Mouse (Mus musculus): Measurements from ENCODE around the gene Ick.

Ick gene

DNA sequence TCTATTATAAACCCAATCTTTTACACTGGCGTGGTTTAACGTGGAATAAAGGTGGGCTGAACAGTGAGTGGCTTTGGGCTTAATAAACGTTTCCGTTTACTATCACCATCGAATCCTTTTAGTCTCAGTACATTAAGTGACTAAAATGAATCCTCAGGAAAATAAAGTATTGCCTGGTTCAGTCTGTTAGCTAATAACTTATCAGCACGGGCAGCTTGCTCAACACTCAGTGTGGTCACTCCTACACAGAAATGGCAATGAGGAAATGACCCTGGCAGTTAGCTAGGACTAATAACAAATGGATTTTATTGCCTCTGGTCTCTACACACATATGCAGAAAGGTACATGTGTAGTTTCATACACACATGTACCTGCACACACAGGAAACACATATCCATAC lies 4.0 kb upstream of the Ick start:
- no peak for DNase-seq (ENCODE audit: low spot score in 2 of 2)

DNA sequence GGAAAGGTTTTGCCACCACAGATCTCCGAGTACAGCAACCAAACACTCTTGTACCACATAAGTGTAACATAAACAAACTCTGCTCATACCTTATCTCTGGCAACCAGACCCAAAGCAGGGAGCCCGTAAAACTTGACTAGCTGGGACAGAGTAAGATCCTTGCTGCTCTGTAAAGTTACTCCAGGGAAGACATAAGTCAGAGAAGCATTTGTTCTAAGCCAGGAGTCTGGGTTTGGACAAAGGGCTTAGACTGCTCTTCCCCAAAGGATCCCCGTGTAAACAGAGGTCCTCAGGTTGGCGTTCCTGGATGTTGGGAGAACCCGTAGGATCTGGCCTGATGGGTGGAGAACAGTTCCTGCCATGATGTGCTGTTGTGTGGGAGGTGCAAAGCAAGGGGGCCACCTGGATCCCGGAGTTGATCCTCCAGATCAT lies 3.5 kb upstream of the Ick start:
- DNase-seq (ENCODE audit: low spot score in 2 of 2): no peak

DNA sequence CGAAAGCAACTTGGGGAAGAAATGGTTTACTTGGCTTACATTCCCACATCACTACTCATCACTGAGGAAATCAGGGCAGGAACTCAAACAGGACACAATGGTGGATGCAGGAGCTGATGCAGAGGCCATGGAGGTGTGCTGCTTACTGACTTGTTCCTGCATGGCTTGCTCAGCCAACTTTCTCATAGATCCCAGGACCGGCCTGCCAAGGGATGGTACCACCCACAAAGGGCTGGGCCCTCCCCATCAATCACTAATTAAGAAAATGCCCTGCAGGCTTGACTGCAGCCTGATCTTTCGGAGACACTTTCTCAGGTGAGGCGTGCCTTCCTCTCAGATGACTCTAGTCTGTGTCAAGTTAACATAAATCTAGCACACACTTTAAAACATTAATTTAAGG lies 2.2 kb upstream of the Ick start:
- no peak for DNase-seq (ENCODE audit: low spot score in 2 of 2)

DNA sequence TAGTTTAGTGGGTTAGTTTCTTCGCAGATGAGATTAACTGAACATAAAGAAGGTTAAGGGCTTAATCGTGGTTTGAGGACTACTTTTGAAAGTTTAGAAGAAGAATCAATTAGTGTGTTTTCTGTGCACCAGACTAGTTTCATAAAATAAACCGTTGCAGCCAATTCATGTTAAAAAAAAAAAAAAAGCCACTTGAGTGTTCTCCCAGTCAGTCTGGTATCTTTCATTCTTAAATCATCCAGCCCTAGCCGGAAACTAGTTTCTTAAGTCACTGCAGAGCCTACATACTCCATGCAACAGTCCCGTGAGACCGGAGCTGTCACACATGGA lies 1.4 kb upstream of the Ick start:
- DNase-seq (ENCODE audit: low spot score in 2 of 2): no peak

DNA sequence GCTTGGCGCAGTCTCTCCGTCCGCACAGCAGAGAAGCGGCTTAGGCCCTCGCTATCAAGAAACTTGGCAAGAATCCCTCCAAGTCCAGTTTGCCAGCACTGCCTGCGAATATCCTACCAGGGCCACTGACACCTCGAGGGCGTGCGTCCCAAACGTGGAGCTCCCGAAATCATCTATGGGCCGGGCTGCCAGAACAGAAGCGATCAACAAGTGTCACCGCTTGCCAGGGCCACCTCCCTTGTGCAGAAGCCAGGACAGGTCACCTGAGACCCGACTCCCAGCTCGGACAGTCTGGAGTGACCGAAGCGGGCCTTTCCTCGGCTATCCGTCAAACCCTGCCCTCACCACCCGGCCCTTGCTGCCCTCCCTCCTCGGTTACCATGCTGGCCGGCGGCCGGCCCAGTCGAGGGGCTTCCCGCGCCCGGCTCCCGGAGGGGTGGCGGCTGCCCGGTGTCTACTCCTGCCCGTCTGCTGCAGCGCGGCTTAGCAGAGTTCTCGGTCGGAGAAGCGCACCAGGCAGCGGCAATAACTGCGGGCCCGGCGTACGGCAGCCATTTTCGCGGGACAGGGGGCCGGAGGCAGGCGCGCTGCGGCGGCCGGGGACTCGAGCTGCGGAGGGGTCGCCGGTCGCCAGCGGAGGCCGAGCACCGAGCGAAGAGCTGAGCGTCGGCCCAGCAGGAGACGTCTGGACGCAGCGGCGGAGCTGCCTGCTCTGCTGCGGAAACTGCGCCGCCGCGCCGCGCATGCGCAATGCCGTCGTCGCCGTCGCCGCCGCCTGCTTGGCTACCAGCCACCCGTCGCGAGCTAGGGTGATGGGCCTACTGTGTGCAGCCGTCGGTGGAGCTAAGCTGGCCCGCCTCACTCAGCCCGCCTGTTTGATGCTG lies 838 bp upstream of the Ick start:
- peak; percentile 79 to 83 for DNase-seq (ENCODE audit: low spot score in 2 of 2)

DNA sequence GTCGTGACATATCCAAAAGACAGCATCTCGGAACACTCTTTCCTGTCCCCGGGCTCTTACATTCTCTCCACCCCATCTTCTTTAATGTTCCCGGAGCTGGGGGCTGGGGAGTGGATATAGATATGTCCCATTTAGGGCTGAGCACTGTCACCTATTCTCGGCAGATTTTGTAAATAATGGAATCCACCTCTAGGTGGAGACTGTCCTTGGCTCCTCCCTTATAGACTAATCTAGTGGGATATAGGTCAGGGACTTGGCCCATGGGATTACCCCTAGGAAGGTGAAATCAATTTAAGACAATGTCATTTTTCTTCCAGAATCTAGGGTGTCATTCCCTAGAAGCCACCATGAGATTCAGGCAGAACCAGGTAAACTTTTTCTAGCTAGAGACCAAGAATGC lies 664 bp downstream of the Ick start:
- DNase-seq (ENCODE audit: low spot score in 2 of 2): no peak

DNA sequence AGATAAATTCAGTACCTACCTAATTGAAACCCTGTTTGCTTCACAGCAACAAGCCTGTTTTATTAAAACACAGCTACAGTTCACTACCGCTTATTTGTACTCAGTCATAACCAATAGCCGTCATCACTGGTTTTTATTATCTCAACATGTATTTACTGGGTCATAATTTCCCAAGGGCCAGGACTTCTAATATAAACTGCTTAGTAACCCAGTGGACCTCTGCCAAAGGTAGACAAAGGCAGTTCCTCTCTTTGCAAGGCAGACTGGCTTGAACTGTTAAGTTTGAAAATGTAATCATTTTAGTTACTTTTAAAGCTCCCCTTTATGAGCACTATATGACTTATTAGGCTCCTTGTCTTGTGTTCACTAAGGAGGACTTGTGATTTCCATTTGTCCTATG lies 2.5 kb downstream of the Ick start:
- DNase-seq (ENCODE audit: low spot score in 2 of 2): no peak

DNA sequence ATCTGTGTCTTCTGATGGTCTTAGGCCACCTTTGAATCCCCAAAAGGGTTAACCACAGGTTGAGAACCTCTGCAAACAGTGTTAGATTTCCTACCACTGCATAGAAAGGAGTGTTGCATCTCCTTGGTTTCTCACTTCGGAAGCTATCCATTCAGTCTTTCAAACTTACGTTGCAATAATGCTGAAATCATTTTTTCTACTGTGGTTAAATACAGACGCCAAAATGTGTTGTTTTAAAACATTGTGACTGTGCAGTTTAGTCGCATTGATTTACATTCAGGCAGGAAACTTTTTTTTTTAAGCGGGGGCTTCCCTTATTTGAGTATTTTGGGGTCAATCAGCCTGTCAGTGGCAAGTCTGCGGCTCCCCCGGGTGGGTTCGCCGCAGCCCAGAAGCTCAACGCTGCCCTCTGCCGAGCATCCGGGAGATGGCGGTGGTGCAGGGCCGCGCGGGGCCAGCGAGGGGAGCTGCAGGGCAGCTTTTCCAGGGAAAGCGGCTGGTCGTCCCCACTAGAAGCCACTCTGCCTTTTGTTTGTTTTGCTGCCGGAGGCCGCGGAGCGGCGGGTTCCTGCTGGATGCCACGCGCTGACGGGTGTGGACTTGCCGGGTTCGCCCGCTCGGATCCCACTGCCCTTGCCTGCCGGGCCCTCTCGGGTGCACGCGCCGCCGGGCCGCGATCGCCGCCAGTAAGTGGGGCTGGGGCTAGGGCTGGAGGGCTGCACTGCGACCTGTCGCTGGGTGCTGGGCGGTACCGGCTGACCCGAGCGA lies 4.0 kb downstream of the Ick start:
- DNase-seq (ENCODE audit: low spot score in 2 of 2): peak; percentile 93 to 95

DNA sequence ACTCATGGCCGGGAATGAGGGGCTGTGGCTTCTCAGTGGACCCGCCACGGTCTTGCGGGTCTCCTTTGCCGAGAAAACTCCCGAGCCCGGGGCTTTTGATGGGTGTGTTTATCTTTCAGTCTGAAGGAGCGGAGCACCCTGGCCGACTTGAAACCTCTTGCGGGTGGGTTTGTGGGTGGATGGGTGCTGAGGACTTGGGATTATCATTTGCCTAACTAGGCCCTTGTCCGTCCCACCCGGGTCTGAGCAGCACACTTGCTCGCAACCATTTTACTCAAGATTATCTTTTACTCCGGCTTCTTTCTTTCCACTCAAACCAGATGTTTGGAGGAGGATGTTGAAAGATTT lies 4.5 kb downstream of the Ick start:
- no peak for DNase-seq (ENCODE audit: low spot score in 2 of 2)

DNA sequence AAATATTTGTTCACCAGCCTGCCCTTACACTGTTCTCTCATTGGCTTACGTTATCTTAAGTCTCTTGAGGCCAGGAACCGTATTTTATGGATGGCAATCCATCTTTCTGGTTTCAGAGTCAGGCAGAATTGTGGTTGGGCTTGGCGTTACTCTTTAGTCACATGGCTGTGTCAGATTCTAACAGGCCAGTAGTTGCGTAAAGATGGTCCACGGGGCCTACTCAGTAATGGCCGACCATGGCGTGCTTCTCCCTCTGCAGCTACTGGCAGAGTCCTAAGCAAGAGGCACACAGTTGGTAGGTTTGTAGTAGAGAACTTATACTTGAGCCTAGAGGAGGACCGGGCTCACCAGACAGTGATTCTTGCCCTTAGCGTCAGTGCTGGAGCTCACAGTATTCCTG lies 6.8 kb downstream of the Ick start:
- DNase-seq (ENCODE audit: low spot score in 2 of 2): no peak

DNA sequence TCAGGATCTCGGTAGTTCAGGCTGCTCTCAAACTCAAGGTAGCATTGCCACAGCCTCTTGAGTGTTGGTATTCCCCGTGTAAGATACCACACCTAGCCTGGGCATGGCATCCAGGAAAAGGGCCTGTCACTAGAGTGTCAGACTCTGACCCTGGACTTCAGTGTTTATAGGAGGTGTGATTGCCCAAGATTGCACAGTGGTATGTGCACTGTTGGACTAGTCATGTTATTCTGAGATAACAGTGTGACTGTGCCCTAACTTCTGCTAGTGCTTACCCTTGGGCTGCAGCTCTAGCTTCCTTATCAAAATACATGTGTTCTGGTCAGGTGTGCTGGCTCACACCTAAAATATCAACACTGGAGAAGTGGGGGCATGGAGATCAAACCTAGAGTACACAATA lies 8.7 kb downstream of the Ick start:
- DNase-seq (ENCODE audit: low spot score in 2 of 2): no peak

DNA sequence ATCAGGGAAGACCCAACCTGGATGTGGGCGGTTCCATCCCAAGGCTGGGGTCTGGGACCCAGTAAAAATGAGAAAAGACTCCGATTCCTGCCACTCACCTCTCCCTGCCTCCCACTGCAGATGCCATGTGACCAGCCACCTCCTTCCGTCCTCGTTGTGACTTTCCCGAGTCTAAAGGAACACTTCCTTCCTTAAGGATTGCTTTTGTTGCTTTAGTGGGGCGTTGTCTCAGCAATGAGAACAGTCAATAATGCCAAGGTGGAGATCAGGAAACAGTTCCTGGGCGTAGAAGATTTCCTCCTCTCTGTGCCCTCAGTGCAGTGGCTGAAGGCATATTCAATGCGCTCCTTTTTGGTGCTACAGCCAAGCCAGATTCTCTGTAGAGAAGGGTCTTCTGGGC lies 12.4 kb downstream of the Ick start:
- no peak for DNase-seq (ENCODE audit: low spot score in 2 of 2)

DNA sequence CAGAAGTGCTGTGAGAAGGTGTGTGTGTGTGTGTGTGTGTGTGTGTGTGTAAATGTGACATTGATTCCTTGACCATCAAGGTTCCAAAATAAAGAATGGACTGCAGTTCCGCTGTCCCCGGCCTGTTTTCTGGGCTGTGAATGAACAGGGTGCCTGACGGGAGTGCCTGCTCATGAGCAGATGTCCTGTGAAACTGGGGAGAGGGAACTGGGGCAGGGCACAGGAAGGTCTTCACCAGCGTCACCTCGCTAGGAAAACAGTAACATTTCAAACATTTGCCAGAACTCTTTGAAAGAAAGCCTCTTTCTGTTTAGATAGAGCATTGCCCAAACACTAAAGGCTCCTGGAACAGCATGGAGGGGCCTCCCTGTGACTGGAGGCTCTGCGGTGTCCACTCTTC lies 13.0 kb downstream of the Ick start:
- no peak for DNase-seq (ENCODE audit: low spot score in 2 of 2)

DNA sequence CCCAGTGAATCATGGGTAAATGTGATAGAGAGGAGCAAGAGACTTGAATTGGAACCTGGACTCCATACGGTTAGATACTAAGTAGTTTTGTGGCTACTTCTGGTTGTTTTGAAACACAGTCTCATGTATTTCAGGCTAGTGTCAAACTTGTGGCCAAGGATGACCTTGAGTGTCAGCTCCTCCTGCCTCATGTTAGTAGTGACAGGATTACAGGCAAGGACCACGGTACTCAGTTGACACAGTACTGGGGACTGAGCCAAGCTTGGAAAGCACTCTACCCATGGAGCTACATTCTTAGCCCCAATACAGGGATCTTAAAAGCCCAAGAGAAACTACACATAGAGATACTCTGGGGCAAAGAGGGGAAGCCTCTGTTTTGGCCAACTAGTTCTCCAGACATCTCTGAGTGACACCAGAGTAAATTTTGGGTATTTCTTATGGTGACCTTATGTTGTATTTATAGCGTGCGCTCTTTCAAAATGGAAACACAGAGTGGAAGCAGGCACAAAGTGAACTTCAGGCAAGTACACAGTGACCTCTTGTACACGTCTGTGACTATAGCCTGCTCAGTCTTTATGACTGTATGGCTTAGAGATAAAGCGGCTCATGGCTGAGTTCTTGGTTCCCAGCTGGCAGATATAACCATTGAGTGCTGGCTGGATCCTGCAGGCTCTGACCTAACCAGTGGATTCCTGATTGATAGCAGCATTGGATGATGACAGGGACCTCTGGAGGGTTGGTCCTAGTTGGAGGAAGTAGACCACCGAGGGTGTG lies 14.1 kb downstream of the Ick start:
- no peak for DNase-seq (ENCODE audit: low spot score in 2 of 2)

DNA sequence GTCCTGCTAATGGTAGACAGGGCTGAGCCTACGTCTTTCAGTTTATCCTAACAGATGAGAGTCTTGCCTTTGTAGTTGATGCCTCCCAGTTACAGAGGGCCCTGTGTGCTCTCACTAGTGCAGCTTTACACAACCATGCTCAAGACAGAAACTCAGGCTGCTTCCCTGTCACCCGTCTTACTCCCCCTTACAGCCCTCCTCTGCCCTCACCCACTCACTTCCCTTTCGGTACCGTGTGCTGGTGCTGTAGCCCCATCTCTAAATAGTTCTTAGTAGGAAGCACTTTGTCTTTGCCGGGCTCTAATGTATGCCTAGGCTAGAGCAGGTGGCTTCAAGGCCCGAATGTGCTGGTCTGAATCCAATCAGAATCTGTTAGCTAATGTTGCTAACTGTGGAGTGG lies 15.3 kb downstream of the Ick start:
- DNase-seq (ENCODE audit: low spot score in 2 of 2): no peak

DNA sequence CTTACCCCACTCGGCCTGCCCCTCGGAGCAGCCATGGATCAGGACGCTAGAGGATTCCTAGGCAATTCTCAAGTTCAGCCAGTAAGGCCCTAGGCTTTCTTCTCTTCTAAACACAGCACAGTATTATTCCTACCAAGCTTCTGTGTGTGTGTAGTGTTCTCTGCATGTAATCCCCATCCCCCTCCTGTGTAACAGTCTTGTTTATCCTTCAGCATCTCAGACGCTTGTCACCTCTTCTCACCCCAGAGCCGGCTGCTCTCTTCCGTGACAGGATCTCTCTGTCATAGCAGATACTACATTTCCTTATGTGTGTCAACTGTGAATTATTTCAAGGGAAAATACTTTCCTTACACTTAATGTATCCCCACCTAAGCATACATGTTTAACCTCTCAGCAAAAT lies 17.0 kb downstream of the Ick start:
- no peak for DNase-seq (ENCODE audit: low spot score in 2 of 2)

DNA sequence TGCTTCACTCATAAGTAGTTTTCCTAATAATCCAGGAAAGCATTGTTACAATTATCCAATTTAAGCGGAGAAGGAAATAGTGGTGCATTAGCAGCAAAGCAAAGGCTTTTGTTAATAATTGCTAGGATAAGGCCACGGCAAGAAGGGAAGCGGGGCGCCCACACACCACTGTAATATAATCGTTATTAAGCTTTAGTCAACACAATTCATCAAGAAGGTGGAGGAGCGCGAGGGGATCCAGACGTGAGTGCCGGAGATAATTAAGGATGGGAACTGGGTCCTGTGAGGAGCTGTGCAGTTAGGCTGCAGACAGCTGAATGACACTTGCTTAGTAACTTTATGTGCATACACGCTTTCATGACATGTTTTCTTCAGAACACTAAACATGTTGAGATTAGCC lies 17.7 kb downstream of the Ick start:
- no peak for DNase-seq (ENCODE audit: low spot score in 2 of 2)

DNA sequence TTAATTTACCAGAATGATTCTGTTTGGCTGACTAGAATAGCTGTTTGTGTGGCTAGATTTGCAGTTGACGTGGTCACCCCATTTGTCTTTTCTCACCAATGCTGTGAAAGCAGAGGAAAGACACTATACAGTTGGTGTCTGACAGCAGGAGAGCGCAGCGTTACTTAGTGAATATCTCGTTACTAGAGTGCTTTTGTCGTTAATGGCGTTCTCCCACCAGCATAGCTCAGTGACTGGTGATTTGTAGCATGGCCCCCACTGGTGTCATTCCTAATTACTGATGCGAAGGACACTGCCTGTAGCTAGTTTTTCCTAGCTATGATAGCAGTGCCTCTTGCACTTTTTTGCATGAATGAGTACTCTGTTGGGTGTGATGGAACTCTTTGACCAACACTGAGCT lies 26.7 kb downstream of the Ick start:
- no peak for DNase-seq (ENCODE audit: low spot score in 2 of 2)

DNA sequence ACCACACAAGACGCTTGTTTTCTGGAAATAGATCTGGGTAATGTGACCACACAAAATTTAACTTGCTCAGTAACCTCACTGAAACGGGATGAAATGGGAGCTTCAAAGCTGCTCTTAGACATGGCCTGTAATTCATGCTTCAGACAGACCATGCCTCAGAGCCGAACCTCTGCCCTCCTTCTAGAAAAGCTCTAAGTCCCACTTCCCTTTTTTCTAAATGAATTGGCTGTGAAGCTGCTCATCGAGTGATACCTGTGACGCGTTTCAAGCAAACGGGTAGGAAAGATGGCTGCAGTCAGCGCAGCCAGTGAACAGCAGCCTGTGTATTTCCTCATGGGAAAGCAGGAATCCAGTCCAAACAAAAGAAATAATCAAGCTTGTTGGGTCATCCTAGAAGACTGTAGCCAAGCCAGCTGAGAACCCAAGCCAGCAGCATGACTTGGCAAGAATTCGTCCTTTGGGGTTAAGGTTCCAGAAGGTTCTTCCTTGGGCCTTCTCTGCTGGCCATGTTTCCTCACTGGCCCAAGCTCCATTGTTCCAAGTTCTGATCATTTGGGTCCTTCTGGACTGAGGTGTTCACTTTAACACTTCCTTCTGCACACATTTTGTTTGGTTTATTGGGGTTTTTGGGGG lies 29.2 kb downstream of the Ick start:
- no peak for DNase-seq (ENCODE audit: low spot score in 2 of 2)

DNA sequence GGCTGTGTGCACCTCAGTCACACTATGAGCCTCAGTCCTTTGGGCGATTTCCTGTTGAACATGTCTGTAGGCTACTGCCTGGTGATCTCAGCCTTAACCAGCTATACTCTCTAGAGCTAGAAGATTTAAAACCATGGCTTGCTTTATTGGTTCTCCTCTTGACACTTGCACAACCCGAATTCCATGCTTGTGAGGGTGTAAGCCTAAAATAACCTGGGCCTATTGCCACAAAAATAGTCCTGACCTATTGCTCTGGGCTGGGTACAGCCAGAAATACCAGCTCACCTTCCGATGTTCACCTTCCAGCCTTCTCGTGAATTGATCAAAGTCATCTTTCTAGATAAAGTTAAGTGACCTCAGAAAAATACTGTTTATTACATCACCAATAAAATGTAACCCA lies 30.5 kb downstream of the Ick start:
- no peak for DNase-seq (ENCODE audit: low spot score in 2 of 2)

DNA sequence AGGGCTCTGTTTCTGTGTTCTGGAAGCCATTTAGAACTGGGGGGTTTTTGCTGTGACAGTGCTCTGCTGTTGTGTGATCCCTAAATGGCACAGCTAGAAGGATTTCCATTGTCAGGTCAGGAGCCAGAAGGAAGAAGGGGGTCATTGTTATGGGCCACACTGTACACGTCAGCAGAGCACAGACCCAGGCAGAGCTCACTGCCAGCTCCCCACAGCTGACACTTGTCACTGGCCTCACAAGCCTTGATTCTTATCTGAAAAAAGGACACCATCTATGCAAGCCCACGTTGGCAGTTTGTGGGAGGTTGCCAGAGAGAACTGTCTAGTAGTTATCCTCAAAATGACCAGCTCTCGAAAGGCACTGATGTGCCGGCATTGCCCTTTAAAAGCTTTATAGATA lies 37.1 kb downstream of the Ick start:
- DNase-seq (ENCODE audit: low spot score in 2 of 2): peak; percentile 40 to 45

DNA sequence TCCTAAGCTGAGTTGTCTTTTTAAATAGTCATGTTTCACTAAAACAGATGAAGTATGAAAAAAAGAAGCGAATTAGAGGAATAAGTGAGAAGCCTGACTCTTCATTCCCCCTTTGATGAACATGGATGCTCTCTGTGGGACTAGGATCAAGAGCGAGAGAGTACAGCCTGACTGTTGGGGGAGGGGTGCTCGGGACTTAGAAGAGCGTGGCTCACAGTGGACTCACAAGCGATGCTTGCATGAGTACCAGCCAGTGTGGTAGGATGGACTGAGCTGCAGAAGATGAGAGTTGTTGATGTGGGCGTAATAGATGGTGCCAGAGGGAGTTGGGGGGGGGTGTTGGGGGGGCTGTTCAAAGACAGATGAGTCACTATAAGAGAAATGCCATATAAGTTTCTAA lies 37.6 kb downstream of the Ick start:
- DNase-seq (ENCODE audit: low spot score in 2 of 2): peak in 1 of 2 experiments; percentile 16
